Mouse (Mus musculus) embryo, embryonic 11.5 days (tissue): ENCODE measurements around the gene 2310022A10Rik.

Experiments used
- DNase-seq: peaks from one replicate; pipeline ENCODE4 v3.0.0-alpha.2; 2012; ENCODE audit warnings: low read depth, low spot score

2310022A10Rik gene

GRCm38 (mm10) chr7:27552931-27553513 is at the start of gene 2310022A10Rik, which contains the start of gene Pld3:
Gene 2310022A10Rik (plus strand): TSS chr7:27553233.
Gene Pld3 (minus strand): TSS chr7:27553218.
- DNase-seq, result peak; percentile 89

GRCm38 (mm10) chr7:27506765-27507370 is 46.2 kb upstream of the 2310022A10Rik start:
- no peak for DNase-seq

DNA sequence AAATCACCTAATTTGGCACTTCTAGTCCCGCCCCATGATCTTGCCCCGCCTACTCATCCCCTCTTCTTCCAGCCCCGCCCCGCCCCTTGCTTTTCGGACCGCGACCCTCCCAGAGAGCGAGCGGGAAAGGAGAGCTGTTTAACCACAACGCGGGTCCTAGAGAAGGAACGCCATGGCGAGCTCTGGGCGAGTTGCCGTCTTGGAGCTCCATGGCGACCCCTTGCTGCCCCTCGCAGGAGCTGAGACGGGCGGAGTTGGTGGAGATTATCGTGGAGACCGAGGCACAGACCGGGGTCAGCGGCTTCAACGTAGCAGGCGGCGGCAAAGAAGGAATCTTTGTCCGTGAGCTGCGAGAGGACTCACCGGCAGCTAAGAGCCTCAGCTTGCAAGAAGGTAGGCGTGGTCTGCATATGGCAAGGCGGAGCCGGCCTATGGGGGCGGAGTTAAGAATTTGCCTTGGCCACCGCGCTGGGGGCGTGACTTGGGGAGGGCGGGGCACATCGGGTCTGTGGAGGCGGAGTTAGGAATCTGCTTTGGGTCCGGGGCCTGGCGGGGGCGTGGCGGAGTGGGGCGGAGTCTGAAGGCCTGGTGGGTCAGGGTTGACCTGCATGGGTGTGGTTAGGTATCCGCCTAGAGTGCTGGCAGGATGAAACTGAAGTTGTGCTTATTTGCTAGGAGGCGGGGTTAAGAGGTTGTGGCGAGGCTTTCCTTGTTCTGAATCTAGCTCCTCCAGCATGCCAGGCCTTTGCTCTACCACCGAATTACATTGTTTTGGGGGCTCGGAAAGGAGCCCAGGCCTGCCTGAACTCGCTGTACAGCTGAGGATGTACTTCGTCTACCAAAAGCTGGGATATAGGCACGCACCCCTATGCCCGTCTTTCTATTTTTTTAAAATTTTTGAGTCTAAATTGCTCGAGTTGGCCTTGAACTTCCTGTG is 45.1 kb upstream of the 2310022A10Rik start:
- DNase-seq, result peak; percentile 97

DNA sequence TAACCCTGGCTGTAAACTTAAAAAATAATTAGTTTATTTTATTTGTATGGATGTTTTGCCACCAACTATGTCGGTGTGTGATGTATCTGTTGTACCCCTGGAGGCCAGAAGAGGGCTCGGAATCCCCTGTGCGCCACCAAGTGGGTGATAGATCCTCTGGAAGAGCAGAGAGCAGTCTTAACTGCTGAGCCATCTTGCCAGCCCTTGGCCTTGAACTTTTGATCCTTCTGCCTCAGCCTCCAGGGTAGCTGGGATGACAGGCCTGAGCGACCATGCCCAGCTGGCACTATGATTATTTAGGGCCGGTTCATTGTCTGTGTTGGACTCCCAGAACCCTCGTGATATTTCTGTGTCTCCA is 44.4 kb upstream of the 2310022A10Rik start:
- peak; percentile 40 for DNase-seq

DNA sequence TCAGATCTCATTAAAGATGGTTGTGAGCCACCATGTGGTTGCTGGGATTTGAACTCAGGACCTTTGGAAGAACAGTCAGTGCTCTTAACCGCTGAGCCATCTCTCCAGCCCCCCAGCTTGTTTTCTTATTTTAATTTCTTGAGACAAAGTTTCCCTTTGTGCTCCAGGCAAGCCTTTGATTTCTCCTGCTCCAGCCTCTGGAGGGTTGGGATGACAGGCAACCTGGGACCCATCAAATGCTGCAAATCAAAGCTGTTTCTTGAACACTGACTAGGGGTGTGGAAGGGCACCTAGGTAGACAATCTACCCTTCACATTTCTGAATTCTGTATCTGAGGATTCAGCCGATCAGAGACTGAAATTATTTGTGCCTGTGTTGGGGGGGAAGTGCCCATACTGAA is 42.2 kb upstream of the 2310022A10Rik start:
- DNase-seq, result no peak

DNA sequence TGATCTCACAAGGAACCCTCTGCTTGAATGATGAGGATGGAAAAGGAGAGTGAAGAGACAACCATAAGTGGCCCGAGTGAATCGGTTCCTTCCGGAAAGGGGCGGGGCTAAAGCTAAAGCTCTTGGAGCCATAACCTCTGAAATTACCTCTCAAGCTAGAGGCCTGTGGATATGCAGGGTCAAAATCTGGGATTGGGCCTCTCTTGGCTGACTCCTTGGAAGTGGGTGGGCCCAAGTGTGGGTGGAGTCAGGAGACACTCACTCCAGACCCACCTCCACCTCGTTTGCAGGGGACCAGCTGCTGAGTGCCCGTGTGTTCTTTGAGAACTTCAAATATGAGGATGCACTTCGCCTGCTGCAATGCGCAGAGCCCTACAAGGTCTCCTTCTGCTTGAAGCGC is 38.1 kb upstream of the 2310022A10Rik start:
- no peak for DNase-seq

DNA sequence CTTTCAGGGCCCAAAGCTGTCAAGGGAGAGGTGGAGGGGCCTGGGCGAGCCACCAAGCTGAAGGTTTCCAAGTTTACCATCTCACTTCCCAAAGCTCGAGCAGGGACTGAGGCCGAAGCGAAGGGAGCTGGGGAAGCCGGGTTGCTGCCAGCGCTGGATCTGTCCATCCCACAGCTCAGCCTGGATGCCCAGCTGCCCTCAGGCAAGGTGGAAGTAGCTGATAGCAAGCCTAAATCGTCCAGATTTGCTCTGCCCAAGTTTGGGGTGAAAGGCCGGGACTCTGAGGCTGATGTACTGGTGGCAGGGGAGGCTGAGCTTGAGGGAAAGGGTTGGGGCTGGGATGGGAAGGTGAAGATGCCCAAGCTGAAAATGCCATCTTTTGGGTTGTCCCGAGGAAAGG is 34.7 kb upstream of the 2310022A10Rik start:
- no peak for DNase-seq

DNA sequence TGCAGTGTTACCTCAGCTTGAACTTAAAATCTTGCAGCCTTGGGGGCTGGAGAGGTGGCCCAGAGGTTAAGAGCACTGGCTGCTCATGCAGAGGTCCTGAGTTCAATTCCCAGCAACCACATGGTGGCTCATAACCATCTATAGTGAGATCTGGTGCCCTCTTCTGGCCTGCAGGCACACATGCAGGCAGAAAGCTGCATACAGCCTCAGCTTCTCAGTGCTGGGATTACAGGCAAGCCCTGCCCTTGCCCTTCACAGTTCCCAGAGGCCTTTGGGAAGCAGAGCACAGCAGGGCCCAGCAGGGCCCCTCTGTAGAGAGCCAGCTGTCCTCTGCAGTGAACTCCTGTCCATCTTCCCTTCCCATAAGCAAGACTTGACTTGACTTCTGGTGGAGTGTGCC is 32.9 kb upstream of the 2310022A10Rik start:
- DNase-seq, result no peak

DNA sequence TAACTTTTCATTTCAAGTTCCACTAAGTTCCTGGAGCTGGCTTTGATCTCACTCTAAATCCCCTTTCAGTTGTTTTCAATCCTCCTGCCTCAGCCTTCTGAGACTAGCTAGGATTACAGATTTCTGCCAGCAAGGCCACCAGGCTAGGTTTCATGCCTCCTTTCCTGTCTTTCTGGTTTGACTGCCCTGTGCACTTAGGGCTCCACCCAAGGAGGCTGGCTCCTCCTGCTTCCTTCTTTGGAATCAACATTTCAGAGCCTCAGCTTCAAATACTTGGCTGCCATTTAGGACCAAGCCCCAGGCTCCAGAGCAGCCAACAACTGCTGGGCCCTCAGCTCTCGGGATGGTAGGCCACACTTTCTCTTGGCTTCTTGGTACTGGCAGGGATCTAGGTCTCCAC is 32.4 kb upstream of the 2310022A10Rik start:
- DNase-seq, result no peak

GRCm38 (mm10) chr7:27522967-27523366 is 30.1 kb upstream of the 2310022A10Rik start, which contains the start of gene Hipk4:
Gene Hipk4 (plus strand): TSS chr7:27523267.
- no peak for DNase-seq

GRCm38 (mm10) chr7:27523805-27524204 is 29.2 kb upstream of the 2310022A10Rik start:
- DNase-seq, result no peak

DNA sequence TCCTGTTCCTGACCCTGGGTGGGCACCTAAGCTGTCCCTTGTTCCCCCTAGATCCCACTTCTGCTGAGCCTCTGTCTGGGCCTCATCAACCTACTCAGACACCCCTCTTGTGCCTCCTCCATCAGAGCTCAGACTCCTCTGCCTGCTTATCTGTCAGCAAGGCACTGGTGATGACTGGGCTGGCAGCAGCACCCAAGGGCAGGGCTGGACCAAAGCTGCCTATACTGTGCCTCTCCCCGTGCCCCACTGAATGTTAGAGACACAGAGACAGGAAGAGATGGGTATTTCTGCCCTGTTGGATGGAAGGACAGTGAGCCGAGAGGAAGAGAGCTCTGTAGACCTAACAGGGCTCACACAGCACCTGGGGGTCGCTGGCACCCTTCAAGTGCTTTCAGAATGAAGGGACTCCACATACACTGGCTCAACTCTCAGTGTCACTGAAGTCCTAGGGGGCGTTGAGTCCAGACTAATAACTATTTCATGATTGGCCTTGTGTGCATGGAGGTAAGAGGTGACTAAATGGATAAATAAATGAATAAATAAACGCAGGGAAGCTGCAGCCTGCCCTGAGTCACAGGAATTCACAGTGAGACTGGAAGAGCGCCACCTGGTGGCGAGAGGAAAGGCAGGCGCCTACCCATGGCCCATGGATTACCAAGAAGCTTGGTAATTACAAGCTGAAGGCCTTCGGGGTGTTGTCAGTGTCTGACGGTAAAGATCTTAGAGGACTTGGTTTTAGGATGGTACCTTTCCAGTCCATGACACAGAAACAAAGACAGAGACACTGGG is 26.8 kb upstream of the 2310022A10Rik start:
- peak; percentile 79 for DNase-seq

DNA sequence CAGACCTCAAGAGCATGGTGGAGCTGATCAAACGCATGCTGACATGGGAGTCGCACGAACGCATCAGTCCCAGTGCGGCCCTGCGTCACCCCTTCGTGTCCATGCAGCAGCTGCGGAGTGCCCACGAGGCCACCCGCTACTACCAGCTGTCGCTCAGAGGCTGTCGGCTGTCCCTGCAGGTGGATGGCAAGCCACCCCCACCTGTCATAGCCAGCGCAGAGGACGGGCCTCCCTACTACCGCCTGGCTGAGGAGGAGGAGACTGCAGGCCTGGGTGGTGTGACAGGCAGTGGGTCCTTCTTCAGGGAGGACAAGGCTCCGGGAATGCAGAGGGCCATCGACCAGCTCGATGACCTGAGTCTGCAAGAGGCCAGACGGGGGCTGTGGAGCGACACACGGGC is 24.0 kb upstream of the 2310022A10Rik start:
- no peak for DNase-seq

- DNase-seq, result no peak
Observed at GRCm38 (mm10) chr7:27530937-27531336, 22.1 kb upstream of the 2310022A10Rik start.

DNA sequence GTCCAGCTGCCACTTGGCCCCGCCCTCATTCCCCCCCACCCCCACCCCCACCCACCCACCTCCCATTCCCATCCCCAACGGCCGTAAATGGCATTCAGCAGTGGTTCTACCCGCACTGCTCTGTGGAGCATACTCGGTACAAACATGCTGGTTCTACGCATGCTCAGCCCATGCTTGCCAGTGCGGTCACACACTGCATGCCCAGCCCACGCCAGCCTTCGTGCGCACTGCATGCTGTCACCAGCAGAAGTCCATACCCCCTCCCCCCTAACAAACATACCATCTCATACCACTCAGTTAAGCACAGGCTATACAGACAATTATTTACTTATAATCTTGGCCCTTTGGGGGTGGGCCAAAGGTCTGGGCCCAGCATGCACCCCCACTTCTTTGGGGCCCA is 21.3 kb upstream of the 2310022A10Rik start:
- DNase-seq, result no peak

DNA sequence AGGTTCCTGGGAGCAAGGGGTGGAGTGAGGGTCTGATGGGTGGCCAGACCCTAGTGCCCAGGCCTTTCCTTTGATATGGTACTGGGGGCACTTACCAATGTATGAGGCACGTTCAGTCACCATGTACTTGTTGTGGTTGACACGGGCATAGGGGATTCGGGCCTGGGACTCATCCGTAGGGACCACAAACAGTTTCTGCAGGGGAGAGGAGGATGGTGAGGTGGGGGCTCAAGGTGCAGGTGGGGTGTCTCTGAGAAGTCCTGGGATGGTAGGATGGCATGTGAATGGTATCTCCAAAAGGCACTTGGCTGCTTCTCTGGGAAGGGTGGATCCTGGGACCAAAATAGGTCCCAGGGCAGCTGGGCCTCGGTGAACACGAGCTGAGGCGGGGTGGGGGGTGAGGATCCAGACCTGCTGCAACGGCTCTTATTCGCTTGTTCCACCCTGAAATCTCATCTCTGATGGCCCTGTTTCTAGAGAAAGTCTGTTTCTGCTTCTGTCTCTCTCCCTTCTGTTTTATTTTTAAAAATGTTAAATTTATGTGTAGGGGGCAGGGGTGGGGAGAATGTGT is 20.5 kb upstream of the 2310022A10Rik start:
- DNase-seq, result no peak

DNA sequence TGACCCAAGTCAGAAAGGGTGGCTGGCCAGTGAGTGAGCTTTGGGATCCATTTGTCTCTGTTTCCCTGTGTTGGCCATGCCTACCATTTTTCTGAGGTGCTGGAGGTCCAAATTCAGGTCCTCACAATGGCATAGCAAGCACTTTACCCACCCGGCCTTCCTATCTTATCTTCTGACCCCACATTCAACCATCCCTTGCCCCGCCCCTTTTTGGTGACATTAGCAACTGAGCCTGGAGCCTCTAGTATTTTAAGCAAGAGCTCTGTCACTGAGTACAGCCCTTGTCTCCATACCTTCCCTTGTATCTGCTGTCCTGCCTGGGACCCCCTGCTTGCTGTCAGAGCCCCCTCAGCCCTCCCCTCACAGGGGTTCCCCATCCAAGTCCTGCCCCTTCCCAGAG is 17.6 kb upstream of the 2310022A10Rik start:
- no peak for DNase-seq

DNA sequence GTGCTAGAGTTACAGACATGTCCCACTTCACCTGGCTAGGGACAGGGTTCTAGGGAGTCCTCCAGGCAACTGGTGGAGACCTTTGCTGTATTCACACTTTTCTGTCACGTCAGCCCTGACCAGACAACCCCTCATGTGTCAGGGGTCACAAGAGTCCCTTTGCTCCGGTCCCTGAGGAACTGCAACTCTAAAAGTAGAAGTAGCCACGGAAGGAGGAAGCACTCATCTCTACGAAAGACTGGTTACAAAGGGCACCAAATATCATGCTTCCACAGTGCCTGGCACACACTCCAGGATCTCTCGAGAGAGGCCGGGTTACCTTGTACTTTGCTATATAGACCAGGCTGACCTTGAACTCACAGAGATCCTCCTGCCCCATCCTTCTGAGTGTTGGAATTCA is 16.4 kb upstream of the 2310022A10Rik start:
- no peak for DNase-seq

- DNase-seq, result no peak
Observed at GRCm38 (mm10) chr7:27537998-27538397, 15.0 kb upstream of the 2310022A10Rik start.

DNA sequence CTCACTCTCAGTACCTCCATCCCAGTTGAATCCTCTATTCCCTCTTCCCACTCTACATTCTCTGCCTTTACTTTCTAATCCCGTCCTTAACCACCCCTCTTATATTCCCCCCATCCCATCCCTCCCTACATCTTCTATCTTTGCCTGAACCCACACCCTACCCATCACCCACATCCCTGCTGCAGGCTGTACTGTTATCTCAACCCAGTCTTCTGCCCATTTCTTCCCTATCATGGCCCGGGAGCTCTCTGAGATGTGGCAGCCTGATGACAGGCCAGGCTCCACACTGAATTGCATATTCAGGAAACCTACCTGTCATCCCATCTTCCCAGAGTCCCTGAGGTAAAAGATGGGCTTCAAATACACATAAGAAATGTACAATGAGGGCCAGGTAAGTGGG is 14.2 kb upstream of the 2310022A10Rik start:
- no peak for DNase-seq

- DNase-seq, result no peak
Observed at GRCm38 (mm10) chr7:27540521-27540920, 12.5 kb upstream of the 2310022A10Rik start.
